Mouse (Mus musculus): Measurements from ENCODE around the gene Ttc23. TPM values are rescaled to one million over a fixed set of nuclear protein-coding genes. Genes with fewer than 3 reads are reported as not detected.

Gene Ttc23
- total RNA-seq (2021), result 1 to 10 TPM; 6.2 to 6.3 TPM

GRCm38 (mm10) chr7:67647277-67647676, at the start of gene Ttc23:
Gene Ttc23 (plus strand): TSS chr7:67647410.
- DNase-seq (ENCODE audit: extremely low spot score in 1 of 2, low spot score in 1 of 2), result no peak

- DNase-seq (ENCODE audit: extremely low spot score in 1 of 2, low spot score in 1 of 2), result peak in 1 of 2 experiments; percentile 63
Observed at GRCm38 (mm10) chr7:67598050-67598449, 49.2 kb upstream of the Ttc23 start.

- no peak for DNase-seq (ENCODE audit: extremely low spot score in 1 of 2, low spot score in 1 of 2)
Observed at GRCm38 (mm10) chr7:67605114-67605513, 42.1 kb upstream of the Ttc23 start.

GRCm38 (mm10) chr7:67606250-67606649, 41.0 kb upstream of the Ttc23 start:
- no peak for DNase-seq (ENCODE audit: extremely low spot score in 1 of 2, low spot score in 1 of 2)

- no peak for DNase-seq (ENCODE audit: extremely low spot score in 1 of 2, low spot score in 1 of 2)
Observed at GRCm38 (mm10) chr7:67607669-67608347, 39.4 kb upstream of the Ttc23 start.

DNA sequence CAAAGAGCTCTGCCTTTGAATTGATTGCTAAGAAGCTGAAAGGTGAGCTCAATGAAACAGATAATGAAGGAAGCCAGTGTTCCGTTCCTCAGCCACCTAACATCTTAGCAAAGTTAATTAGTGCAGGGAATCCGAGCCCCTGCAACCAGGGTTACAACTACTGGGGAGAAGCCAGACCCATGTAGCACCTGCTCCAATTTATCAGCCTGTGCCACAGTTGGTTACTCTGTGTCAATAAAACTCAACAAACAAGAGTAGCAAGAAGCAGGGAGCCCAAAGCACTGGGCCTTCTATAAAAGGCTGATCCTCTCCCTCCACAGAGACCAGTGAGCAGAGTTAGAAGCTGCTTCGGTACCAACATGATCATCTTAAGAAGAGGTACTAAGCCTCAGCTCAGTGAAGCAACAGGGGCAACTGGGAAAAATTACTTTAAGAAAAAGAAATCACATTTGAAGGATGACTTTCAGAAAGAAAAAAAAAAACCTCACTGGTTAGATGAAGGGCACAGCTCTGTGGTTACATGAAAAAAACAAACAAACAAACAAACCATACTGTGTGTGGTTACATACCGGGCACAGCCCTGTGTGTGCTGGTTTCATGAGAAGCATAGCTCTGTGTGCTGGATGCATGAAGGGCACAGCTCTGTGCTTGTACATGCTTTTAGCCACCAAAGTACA, 38.7 kb upstream of the Ttc23 start:
- DNase-seq (ENCODE audit: extremely low spot score in 1 of 2, low spot score in 1 of 2), result no peak

GRCm38 (mm10) chr7:67613795-67614463, 33.3 kb upstream of the Ttc23 start:
- DNase-seq (ENCODE audit: extremely low spot score in 1 of 2, low spot score in 1 of 2), result no peak

DNA sequence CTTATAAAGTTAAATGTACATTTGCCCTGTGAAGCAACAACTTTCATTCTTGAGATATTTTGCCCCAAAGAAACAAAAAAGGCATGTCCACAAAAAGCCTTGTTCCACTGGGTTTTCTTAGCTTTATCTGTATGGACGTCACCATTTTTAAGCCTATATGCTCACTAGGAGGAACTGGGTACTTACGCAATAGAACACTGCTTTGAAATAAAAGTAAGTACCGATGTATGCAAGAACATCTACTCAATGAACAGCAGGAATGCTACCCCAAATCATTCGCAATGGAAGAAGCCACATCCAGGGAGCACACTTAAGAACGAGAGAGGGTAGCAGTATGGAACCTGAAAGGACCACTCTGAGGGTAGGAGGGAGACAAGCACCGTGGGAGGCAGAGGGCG, 32.7 kb upstream of the Ttc23 start:
- DNase-seq (ENCODE audit: extremely low spot score in 1 of 2, low spot score in 1 of 2), result no peak

- DNase-seq (ENCODE audit: extremely low spot score in 1 of 2, low spot score in 1 of 2), result no peak
Observed at GRCm38 (mm10) chr7:67616890-67617289, 30.3 kb upstream of the Ttc23 start.

DNA sequence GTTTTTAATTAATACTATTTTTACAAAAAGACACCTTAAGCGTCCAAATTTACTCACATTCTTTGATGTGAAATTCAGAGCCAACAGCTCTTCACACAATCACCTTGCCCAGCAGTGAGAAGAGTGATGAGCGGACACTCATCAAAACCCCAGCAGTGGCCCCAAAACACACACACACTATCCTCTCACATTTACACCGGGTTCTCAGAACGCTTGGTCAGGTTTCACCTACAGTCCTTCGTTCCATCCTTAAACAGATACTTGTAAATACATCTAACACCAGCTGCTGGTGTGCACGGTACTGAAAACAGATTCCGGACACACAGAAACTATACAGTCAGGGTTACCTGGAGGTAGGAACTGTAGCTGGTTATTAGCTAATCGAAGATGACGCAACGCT, 29.6 kb upstream of the Ttc23 start:
- DNase-seq (ENCODE audit: extremely low spot score in 1 of 2, low spot score in 1 of 2), result no peak

DNA sequence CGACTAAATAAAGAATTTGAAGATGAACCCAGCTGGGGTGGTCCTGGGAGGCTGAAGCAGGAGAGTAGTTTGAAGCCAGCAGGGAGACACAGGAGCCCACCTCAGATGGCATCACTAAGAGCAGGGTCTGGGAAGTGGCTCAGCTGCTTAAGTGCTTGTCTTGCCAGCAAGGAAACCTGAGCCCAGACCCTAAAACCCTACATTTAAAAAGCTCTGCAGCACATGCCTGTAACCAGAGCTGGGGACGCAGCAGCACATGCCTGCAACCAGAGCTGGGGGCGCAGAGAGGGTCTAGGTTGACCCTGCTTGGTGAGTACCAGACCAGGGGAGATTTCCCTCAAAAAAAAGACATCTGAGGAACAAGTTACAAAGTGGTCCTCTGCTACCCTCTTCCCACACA, 28.9 kb upstream of the Ttc23 start:
- no peak for DNase-seq (ENCODE audit: extremely low spot score in 1 of 2, low spot score in 1 of 2)

DNA sequence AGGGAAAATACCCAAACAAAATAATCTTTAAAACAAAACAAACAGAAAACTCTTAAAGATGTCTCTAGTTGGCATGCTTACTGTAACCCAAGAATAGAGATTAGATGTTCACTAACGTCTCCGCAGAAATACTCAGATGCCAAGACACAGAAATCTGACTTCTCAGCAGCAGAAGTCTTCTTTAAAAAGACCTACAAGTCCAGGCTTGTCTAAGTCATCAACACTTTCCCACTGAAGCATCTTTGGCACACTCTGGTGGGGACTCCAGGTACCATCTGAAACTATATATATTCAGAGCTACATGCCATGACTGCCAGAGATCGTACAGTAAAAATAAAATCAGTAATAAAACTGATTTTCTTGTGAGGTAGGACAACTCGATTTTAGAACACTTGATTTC, 27.4 kb upstream of the Ttc23 start:
- no peak for DNase-seq (ENCODE audit: extremely low spot score in 1 of 2, low spot score in 1 of 2)

- no peak for DNase-seq (ENCODE audit: extremely low spot score in 1 of 2, low spot score in 1 of 2)
Observed at GRCm38 (mm10) chr7:67622151-67622550, 25.1 kb upstream of the Ttc23 start.

GRCm38 (mm10) chr7:67626671-67627070, 20.5 kb upstream of the Ttc23 start:
- no peak for DNase-seq (ENCODE audit: extremely low spot score in 1 of 2, low spot score in 1 of 2)

GRCm38 (mm10) chr7:67629681-67630080, 17.5 kb upstream of the Ttc23 start:
- no peak for DNase-seq (ENCODE audit: extremely low spot score in 1 of 2, low spot score in 1 of 2)

- peak; percentile 47 to 85 for DNase-seq (ENCODE audit: extremely low spot score in 1 of 2, low spot score in 1 of 2)
Observed at GRCm38 (mm10) chr7:67630817-67631216, 16.4 kb upstream of the Ttc23 start.

GRCm38 (mm10) chr7:67632380-67632779, 14.8 kb upstream of the Ttc23 start:
- DNase-seq (ENCODE audit: extremely low spot score in 1 of 2, low spot score in 1 of 2), result no peak

DNA sequence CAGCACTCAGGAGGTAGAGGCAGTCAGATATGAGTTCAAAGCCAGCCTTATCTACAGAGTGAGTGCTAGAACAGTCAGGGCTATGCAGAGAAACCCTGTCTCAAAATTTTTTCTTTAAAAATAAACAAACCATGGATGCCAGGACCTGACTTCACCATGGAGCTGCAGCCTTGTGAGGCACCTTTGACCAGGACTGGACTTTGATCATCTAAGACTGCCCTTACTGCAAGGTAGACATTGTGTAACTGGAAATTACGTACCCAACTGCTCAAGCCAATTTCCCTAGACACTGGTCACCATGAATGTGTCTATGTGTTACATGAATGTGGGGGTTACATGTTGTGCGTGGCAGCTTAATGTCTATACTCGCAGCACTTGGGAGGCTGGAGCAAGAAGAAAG, 13.0 kb upstream of the Ttc23 start:
- no peak for DNase-seq (ENCODE audit: extremely low spot score in 1 of 2, low spot score in 1 of 2)

DNA sequence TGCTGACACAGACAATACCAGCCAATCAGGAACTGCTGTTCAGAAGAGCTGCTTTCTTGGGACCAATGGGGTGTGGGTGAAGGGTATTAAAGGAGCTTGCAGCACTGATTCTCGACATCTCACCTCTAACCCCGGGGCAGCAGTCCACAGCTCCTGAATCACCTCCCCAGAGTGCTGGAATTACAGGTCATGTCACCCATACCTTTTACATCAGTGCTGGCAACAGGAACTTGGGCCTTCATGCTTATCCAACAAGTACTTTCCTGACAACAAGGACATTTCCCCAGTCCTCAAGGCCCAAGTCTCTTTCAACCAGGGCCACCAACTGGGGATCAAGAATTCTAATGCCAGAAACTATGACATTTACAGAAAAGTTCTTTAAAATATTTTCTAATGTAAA, 11.0 kb upstream of the Ttc23 start:
- no peak for DNase-seq (ENCODE audit: extremely low spot score in 1 of 2, low spot score in 1 of 2)

- DNase-seq (ENCODE audit: extremely low spot score in 1 of 2, low spot score in 1 of 2), result no peak
Observed at GRCm38 (mm10) chr7:67639006-67639405, 8.2 kb upstream of the Ttc23 start.

GRCm38 (mm10) chr7:67642955-67643354, 4.3 kb upstream of the Ttc23 start:
- DNase-seq (ENCODE audit: extremely low spot score in 1 of 2, low spot score in 1 of 2), result no peak

DNA sequence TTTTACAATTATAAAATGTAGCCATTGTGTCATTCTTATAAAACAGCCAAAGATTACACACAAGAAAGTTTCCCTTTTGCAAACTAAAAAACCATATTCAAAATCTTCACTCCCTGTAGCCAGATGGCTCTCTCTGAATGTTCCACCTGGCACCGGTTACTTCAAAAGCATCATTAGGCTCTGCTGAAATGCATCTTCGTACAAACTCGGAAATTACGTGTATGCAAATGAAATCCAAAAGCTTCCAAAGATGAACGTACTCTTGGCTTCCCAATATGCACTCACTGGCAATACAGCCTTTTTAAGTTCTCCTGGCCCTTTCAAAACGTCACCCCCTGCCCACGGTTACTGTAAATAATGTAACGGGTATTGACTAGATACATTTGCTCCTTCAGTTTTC, 2.9 kb upstream of the Ttc23 start:
- no peak for DNase-seq (ENCODE audit: extremely low spot score in 1 of 2, low spot score in 1 of 2)

Measured in layer of hippocampus, postnatal 25 days (tissue).